Mouse (Mus musculus): ENCODE measurements around the gene Mob3a. TPM values are rescaled to one million over a fixed set of nuclear protein-coding genes. Genes with fewer than 3 reads are reported as not detected.

Gene Mob3a
- polyA plus RNA-seq, 1 experiment from 2014 or later = 47.9 TPM

- peak overlapping the region; percentile 84 for H3K4me2 ChIP-seq
- no peak for ATAC-seq
- peaks cover 44% of the 10 kb centered on the region for H3K36me3 ChIP-seq (ENCODE audit: poor library complexity, severe bottlenecking)
- H3K27me3 ChIP-seq = no peaks in the 10 kb centered on the region
- H3K27ac ChIP-seq = peak overlapping the region; percentile 81
- peaks cover 69% of the 10 kb centered on the region for H3K4me1 ChIP-seq
- WGBS = 15% methylated on average over 6 of the region's 6 CpGs
- no peaks in the 10 kb centered on the region for H3K9me3 ChIP-seq (replicated peaks)
- H3K4me3 ChIP-seq = peak overlapping the region; percentile 99
- H3K9ac ChIP-seq = peak overlapping the region; percentile 99
These were observed 26.8 kb downstream of the Mob3a start for GRCm38 (mm10) chr10:80674851-80675404.

GRCm38 (mm10) chr10:80674161-80674711 lies 27.5 kb downstream of the Mob3a start:
- H3K9ac ChIP-seq = peak overlapping the region; percentile 99
- no peak for ATAC-seq
- no peaks in the 10 kb centered on the region for H3K9me3 ChIP-seq (replicated peaks)
- peaks cover 51% of the 10 kb centered on the region for H3K36me3 ChIP-seq (ENCODE audit: poor library complexity, severe bottlenecking)
- H3K27ac ChIP-seq = no peak overlapping the region
- peaks cover 62% of the 10 kb centered on the region for H3K4me1 ChIP-seq
- 65% methylated on average over 5 of the region's 5 CpGs for WGBS
- H3K27me3 ChIP-seq = no peaks in the 10 kb centered on the region
- H3K4me2 ChIP-seq = peak overlapping the region; percentile 84
- H3K4me3 ChIP-seq = peak overlapping the region; percentile 99

- peak overlapping the region; percentile 99 for H3K9ac ChIP-seq
- peaks cover 57% of the 10 kb centered on the region for H3K4me1 ChIP-seq
- no peak overlapping the region for H3K27ac ChIP-seq
- WGBS = 90% methylated on average over 3 of the region's 3 CpGs
- peak overlapping the region; percentile 84 for H3K4me2 ChIP-seq
- ATAC-seq = no peak
- H3K4me3 ChIP-seq = peak overlapping the region; percentile 99
- no peaks in the 10 kb centered on the region for H3K9me3 ChIP-seq (replicated peaks)
- H3K27me3 ChIP-seq = no peaks in the 10 kb centered on the region
- H3K36me3 ChIP-seq (ENCODE audit: poor library complexity, severe bottlenecking) = peaks cover 56% of the 10 kb centered on the region
These were observed 28.1 kb downstream of the Mob3a start for GRCm38 (mm10) chr10:80673690-80674089.

GRCm38 (mm10) chr10:80671936-80672690 lies 29.7 kb downstream of the Mob3a start:
- Histone ChIP-seq H3K9ac (peak overlapping the region; percentile 37; the same call in 1 of the 2 replicates), H3K4me3 (no peak overlapping the region), H3K27ac (no peak overlapping the region), H3K4me1 (peaks cover 41% of the 10 kb centered on the region), H3K9me3 (replicated peaks) (no peaks in the 10 kb centered on the region), H3K4me2 (no peak overlapping the region), H3K27me3 (no peaks in the 10 kb centered on the region), H3K36me3 (ENCODE audit: poor library complexity, severe bottlenecking) (peaks cover 72% of the 10 kb centered on the region)
- ATAC-seq = no peak
- 90% methylated on average over 11 of the region's 11 CpGs for WGBS

- H3K9ac ChIP-seq = no peak overlapping the region
- no peak overlapping the region for H3K4me3 ChIP-seq
- H3K27me3 ChIP-seq = no peaks in the 10 kb centered on the region
- no peak overlapping the region for H3K27ac ChIP-seq
- H3K4me1 ChIP-seq = peaks cover 37% of the 10 kb centered on the region
- H3K4me2 ChIP-seq = no peak overlapping the region
- H3K36me3 ChIP-seq (ENCODE audit: poor library complexity, severe bottlenecking) = peaks cover 81% of the 10 kb centered on the region
- no peaks in the 10 kb centered on the region for H3K9me3 ChIP-seq (replicated peaks)
- ATAC-seq = no peak
- WGBS = 92% methylated on average over 4 of the region's 4 CpGs
These were observed 30.5 kb downstream of the Mob3a start for GRCm38 (mm10) chr10:80671251-80671650.

- Histone ChIP-seq H3K9me3 (replicated peaks) (no peaks in the 10 kb centered on the region), H3K9ac (no peak overlapping the region), H3K4me1 (peaks cover 37% of the 10 kb centered on the region), H3K36me3 (ENCODE audit: poor library complexity, severe bottlenecking) (peaks cover 88% of the 10 kb centered on the region), H3K4me3 (no peak overlapping the region), H3K27ac (no peak overlapping the region), H3K27me3 (no peaks in the 10 kb centered on the region), H3K4me2 (no peak overlapping the region)
- ATAC-seq = no peak
- 93% methylated on average over 2 of the region's 2 CpGs for WGBS
These were observed 31.2 kb downstream of the Mob3a start for GRCm38 (mm10) chr10:80670531-80670930.

- Histone ChIP-seq H3K9ac (0 out of 2 replicates have a peak overlapping the region, but pooled peaks have one; percentile 34), H3K4me2 (no peak overlapping the region), H3K27ac (no peak overlapping the region), H3K27me3 (no peaks in the 10 kb centered on the region), H3K36me3 (ENCODE audit: poor library complexity, severe bottlenecking) (peaks cover 93% of the 10 kb centered on the region), H3K9me3 (replicated peaks) (no peaks in the 10 kb centered on the region), H3K4me1 (peaks cover 39% of the 10 kb centered on the region), H3K4me3 (no peak overlapping the region)
- ATAC-seq = no peak
- WGBS = 95% methylated on average over 7 of the region's 7 CpGs
These were observed 31.9 kb downstream of the Mob3a start for GRCm38 (mm10) chr10:80669737-80670485.

GRCm38 (mm10) chr10:80669018-80669417 lies 32.8 kb downstream of the Mob3a start:
- ATAC-seq = no peak
- no peaks in the 10 kb centered on the region for H3K27me3 ChIP-seq
- no peak overlapping the region for H3K4me2 ChIP-seq
- peaks cover 36% of the 10 kb centered on the region for H3K4me1 ChIP-seq
- no peak overlapping the region for H3K4me3 ChIP-seq
- no peak overlapping the region for H3K9ac ChIP-seq
- H3K9me3 ChIP-seq (replicated peaks) = no peaks in the 10 kb centered on the region
- peaks cover 89% of the 10 kb centered on the region for H3K36me3 ChIP-seq (ENCODE audit: poor library complexity, severe bottlenecking)
- H3K27ac ChIP-seq = 0 out of 2 replicates have a peak overlapping the region, but pooled peaks have one; percentile 8
- 86% methylated on average over 12 of the region's 12 CpGs for WGBS

GRCm38 (mm10) chr10:80668614-80669013 lies 33.2 kb downstream of the Mob3a start:
- H3K9me3 ChIP-seq (replicated peaks) = no peaks in the 10 kb centered on the region
- H3K4me3 ChIP-seq = no peak overlapping the region
- 89% methylated on average over 11 of the region's 11 CpGs for WGBS
- no peak for ATAC-seq
- peaks cover 85% of the 10 kb centered on the region for H3K36me3 ChIP-seq (ENCODE audit: poor library complexity, severe bottlenecking)
- H3K27me3 ChIP-seq = no peaks in the 10 kb centered on the region
- H3K27ac ChIP-seq = 0 out of 2 replicates have a peak overlapping the region, but pooled peaks have one; percentile 8
- H3K4me2 ChIP-seq = no peak overlapping the region
- 0 out of 2 replicates have a peak overlapping the region, but pooled peaks have one; percentile 8 for H3K9ac ChIP-seq
- peaks cover 32% of the 10 kb centered on the region for H3K4me1 ChIP-seq

GRCm38 (mm10) chr10:80666837-80667412 lies 34.9 kb downstream of the Mob3a start:
- 82% methylated on average over 16 of the region's 19 CpGs for WGBS
- Histone ChIP-seq H3K4me1 (peaks cover 22% of the 10 kb centered on the region), H3K9me3 (replicated peaks) (no peaks in the 10 kb centered on the region), H3K27ac (no peak overlapping the region), H3K9ac (no peak overlapping the region), H3K27me3 (no peaks in the 10 kb centered on the region), H3K4me2 (no peak overlapping the region), H3K36me3 (ENCODE audit: poor library complexity, severe bottlenecking) (peaks cover 69% of the 10 kb centered on the region), H3K4me3 (no peak overlapping the region)
- no peak for ATAC-seq

GRCm38 (mm10) chr10:80665981-80666733 lies 35.6 kb downstream of the Mob3a start:
- no peak overlapping the region for H3K9ac ChIP-seq
- no peak overlapping the region for H3K27ac ChIP-seq
- peaks cover 22% of the 10 kb centered on the region for H3K4me1 ChIP-seq
- 78% methylated on average over 10 of the region's 10 CpGs for WGBS
- H3K4me2 ChIP-seq = no peak overlapping the region
- H3K9me3 ChIP-seq (replicated peaks) = no peaks in the 10 kb centered on the region
- H3K27me3 ChIP-seq = no peaks in the 10 kb centered on the region
- no peak overlapping the region for H3K4me3 ChIP-seq
- no peak for ATAC-seq
- peaks cover 61% of the 10 kb centered on the region for H3K36me3 ChIP-seq (ENCODE audit: poor library complexity, severe bottlenecking)

Measured in forebrain, embryonic 13.5 days (tissue).